Mouse (Mus musculus) kidney, postnatal 36 days (tissue): Measurements from ENCODE around the gene Eefsec.

ENCODE experiments used
- DNase-seq, 2 experiments: peaks; one replicate each; pipeline ENCODE4 v3.0.0; 2021 to 2022; ENCODE audit warnings: mixed read lengths in 2 of 2

The Eefsec gene

GRCm38 (mm10) chr6:88446063-88447002 lies at the start of gene Eefsec:
Gene Eefsec (minus strand): TSS chr6:88446539.
- DNase-seq = peak; percentile 76 to 88

DNA sequence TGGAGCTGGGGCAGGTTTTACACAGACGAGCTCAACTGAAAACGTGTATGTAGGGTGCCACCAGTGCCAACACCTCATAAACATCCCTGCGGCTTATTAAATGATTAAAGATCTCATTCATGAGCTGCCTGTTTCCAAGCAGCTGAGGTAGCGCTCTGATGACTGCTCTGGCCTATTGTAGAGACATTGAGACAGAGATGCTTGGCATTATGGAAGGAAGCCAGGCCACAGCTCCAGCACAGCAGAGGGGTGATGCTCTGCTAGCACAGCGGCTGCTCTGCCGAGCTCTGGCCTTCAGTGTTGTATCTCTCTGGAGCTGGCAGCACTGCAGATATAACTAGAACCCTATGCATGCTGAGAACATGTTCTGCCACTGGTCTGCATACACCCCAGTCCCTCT lies 47.4 kb upstream of the Eefsec start:
- DNase-seq = no peak

GRCm38 (mm10) chr6:88490629-88491354 lies 44.5 kb upstream of the Eefsec start:
- DNase-seq = no peak

DNA sequence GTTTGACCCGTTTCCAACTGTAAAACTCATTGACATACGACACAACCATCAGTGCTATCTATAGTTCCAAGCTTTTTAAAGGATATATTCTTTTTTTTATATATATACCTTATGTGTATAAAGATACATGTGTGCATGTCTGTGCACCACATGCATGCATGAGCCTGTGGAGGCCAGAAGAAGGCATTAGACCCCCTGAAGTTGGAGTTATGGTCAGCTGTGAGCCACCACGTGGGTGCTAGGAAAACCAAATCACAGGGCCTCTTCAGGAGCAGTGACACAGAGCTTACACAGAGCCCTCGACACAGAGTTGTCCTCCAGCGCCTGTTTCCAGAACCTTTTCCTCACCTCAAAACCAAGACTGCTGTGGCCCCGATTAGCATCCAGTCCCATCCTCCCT lies 43.5 kb upstream of the Eefsec start:
- DNase-seq = no peak

- no peak for DNase-seq
Measured at GRCm38 (mm10) chr6:88489026-88489425, 42.7 kb upstream of the Eefsec start.

DNA sequence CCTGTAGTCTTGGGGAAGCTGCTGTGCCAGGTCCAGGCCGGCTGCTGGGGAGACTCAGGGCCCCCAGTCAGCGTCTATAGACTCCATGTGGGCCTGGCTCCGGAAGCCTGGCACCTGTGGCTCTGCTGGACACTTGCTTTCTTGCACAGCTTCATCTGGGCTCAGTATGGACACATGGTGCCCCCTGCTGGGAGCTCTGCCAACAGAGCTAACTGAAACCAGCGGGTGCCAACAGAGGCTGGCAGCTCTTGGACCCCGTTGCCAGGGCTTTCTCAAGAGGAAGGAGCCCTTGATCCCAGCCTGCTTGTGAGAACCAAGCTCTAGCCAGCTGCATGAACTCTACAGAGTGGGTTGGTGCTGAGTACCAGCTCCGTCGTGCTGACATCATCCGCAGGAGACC lies 40.6 kb upstream of the Eefsec start:
- DNase-seq = peak; percentile 24 to 71

GRCm38 (mm10) chr6:88485378-88485777 lies 39.0 kb upstream of the Eefsec start:
- DNase-seq = peak; percentile 42 to 47

DNA sequence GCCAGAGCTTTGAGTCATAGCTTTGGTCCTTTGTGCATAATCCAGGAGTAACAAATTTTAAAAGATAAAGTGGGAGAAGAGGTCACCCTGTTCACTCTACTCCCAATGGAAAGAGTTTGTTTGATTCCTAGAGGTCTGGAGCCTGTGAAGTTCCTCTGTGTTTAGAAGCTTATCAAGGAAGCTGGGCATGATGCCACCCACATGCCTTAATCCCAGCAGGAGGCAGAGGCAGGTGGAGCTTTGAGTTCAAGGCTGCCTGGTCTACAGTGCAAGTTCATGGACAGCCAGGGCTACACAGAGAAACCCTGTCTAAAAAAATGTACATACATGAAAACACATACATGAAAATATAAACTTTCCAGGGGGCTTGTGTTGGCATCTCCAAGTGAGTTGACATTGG lies 37.6 kb upstream of the Eefsec start:
- no peak for DNase-seq

GRCm38 (mm10) chr6:88483111-88483510 lies 36.8 kb upstream of the Eefsec start:
- peak; percentile 48 to 51 for DNase-seq

DNA sequence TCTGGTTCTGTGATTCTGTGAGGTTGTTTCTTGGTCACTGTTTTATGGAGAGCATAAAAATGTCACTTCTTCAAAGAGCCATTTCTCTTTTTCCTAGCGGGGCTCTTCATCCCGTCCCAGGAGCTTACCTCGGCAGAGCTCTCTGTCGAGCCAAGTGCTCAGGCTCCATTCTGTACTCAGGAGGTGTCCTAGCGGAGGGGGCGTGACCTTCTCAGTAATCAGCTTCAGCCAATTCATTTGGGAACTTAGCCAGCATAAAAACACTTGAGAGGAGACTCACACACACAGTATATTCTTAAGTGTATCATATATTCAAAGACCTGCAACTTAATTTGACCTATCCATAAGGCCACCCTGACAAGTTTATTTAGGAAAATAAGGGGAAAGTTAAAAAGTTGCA lies 34.1 kb upstream of the Eefsec start:
- DNase-seq = no peak

DNA sequence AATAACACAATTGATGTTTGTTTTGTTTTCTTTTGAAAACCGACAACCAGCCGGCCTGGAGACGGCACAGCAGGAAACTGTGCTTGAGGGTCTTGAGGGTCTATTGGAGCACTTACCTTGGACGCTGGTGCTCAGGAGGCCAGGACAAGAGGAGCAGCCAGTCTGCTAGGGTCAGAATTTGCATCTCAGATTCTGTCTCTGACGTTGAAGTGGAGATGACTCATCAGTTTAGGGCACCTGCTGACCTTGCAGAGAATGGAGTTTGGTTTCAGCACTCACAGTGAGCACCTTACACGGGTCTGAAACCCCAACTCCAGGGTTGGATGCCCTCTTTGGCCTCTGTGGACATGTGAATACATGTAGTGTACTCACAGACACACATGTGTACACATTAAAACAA lies 23.5 kb upstream of the Eefsec start:
- no peak for DNase-seq

- DNase-seq = peak; percentile 92 to 96
Measured at GRCm38 (mm10) chr6:88465181-88465920, 19.0 kb upstream of the Eefsec start, which contains the start of gene Ruvbl1. Gene Ruvbl1 (plus strand): TSS chr6:88465409.

DNA sequence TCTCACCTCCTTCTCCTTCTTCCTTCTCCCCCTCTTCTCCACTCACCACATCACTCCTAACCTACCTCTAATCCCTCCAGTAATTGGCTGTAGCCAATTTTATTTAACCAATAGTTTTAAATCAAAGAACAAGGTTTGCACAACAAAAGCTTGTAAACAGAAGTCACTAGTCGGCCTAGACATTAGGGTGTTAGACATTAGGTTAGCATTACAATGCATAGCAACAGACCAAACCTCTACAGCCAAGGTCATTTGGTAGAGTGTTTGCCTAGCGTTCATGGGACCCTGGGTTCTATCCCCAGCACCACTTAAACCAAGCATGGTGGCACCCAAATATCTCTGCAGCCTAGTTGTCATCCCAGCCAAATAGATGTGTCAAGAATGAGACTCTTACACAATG lies 8.2 kb upstream of the Eefsec start:
- no peak for DNase-seq

GRCm38 (mm10) chr6:88447454-88447853 lies 1.1 kb upstream of the Eefsec start:
- DNase-seq = no peak

DNA sequence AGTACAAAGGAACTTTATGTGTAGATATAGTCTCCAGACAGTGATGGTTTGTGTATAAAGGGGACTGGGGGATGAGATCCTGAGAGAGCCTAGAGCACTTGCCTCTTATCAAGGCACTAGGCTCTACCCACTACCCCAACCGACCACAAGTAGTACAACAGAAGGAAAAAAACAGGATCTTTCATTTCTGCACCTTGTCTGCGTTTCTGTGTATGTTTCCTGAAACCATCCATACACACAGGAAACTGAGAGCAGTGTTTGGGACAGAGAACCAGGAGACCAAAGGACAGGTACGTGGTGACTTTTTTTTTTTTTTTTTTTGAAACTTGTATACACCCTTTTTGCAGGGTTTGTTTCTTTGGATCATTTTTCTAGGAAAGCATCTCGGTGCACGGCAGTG lies 678 bp downstream of the Eefsec start:
- DNase-seq = no peak

DNA sequence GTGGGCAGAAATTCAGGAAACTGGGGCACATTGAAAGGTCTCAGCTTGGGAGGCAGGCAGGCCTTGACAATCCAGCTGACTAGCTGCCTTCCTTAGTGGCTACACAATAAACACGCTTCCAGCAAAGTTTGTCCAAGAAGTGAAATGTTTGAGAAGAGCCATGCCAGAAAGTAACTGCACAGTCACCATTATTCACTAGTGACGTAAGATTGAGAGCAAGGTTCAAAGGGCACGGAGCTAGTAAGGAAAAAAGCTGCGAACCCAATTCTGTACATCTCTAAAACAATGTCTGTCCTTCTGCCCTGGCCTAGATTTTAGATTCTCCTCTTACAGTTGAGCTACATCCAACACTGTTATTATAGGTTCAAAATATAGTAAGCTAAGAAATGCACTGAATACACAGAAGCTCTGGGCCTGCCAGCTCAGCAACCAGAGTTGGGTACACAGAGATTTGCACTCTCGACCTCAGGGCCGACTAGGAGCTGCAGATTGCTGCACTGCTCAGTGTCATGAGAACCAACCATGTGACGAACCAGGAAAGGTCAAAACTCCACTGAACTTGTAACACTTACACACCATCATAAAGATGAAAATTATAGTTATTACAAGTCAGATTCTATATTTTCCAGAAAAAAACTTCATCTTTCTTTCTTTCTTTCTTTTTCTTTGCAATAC lies 2.1 kb downstream of the Eefsec start:
- DNase-seq = peak; percentile 59 to 60

- no peak for DNase-seq
Measured at GRCm38 (mm10) chr6:88443446-88443845, 2.9 kb downstream of the Eefsec start.

DNA sequence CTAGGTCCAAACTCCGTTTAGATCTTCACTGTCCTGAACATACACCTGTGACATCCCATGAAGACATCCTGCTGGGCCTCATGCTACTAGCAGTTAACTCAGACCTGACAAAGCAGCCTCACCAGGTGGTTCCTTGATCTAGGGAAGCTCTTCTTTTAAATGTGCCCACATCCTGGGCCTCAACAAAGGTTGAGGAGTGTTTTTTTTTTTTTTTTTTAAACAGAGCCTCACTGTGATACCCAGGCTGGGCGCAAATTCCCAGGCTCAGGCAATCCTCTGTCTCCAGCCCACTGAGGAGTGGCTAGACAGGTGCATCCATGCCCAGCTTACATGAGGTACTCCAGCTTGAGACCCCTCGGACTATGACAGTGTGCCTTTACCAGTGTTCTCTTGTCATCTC lies 3.8 kb downstream of the Eefsec start:
- no peak for DNase-seq

GRCm38 (mm10) chr6:88439056-88439455 lies 7.3 kb downstream of the Eefsec start:
- DNase-seq = no peak

DNA sequence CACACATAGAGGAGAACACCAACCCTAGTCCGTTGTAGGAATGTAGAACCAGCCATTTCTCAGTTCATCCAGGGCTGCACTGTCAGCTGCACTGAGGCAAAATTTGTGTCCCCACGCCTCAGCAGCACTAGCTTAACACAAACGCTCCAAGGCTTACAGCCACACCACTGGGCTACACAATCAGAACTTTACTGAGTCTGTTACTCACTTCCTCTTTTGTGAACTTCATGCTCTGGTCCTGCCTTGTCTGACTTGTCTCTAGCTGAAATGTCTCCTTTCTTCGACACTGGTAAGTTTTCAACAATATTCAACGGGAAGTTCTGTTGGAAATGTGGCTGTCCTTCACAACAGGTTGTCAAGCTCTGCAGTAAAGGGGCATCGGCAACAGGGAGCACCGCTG lies 10.7 kb downstream of the Eefsec start:
- DNase-seq = no peak

- DNase-seq = peak; percentile 71 to 78
Measured at GRCm38 (mm10) chr6:88431202-88431601, 15.1 kb downstream of the Eefsec start.

- peak; percentile 14 to 54 for DNase-seq
Measured at GRCm38 (mm10) chr6:88416130-88416758, 30.1 kb downstream of the Eefsec start.
